Mouse (Mus musculus) Muller cell, postnatal 12 days (primary cell): ENCODE data around the gene Med31.

Source experiments
- DNase-seq: peaks from one replicate; pipeline ENCODE4 v3.0.0-alpha.2; 2015; ENCODE audit errors: inconsistent ontology term

The Med31 gene

DNA sequence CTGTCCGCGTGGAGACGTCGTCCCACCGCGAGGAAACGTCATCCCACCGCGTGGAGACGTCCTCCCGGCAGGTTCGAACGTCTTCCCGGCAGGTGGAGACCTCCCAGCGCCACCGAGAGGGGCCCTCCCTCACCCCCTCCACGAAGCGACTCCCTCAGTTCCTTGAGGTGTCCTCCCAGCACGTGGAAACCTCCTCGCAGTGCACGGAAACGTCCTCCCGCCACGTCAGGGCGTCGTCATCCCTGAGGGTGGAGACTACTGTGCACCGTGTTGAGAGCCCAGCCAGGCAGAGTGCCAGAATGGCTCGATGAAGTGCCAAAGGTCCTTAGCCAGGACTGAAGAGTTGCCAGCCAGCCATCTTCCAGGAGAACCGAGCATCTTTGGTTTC is at the start of gene Med31:
Gene Med31 (minus strand): TSS at position 183 of the 388 bp plus-strand sequence.
- DNase-seq: peak; percentile 79

DNA sequence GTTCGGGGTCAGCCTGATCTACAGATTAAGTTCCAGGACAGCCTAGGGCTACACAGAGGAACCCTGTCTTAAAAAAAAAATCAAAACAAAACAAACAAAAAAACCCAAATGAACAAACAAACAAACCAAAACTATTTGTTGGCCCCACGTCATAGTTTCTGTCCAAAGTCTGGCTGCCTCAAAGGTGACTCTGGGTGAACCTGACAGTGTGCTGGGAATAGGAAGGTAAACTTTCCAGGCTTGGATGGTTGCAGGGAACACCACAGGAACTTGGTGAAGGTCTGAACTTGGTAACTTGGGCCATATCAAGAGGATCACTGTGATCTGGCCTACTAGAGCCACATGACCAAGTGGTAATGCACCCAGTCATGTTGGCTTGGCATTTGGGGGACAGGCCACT is 41.0 kb upstream of the Med31 start:
- no peak for DNase-seq

DNA sequence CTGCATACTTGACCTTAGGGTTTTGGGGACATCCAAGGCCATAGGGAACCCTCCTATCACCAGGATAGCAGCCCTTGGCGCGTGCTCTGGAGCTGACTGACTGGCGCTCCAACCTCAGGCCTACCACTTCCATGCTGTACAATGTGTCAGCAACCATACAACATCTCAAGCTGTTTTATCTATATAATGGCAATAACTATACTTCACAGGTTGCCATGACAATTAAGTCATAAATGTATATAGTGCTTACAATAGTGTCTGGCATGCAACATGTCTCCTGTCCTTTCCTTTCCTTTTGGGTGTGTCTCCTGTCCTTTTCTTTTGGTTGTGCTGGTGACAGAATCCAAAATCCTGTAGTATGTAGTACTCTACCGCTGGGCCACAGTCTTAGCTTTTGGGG is 40.2 kb upstream of the Med31 start:
- no peak for DNase-seq

DNA sequence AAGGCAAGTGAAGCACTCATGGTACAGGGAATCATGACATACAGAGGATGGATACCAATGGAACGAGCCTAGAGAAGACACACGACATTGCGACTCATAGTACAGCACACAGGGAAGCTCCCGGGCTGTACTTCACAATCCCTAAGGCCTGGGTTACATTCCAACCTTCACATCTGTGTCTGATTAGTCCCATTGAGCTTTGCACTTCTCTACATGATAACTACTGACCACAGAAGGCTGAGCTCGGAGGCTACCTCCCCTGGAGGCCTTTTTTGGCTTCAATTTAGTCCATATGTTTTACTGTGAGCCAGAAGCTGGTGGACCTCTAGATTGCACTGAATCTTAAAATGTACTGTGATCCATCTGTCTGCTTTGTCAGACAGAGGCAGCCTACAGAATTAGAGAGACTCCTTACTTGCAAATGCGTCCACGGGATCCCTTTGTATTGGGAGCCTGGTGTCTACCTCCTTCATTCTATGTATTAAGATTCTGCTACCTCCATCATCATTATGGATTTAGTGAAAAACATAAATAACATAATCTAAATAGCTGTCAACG is 29.9 kb upstream of the Med31 start:
- no peak for DNase-seq

DNA sequence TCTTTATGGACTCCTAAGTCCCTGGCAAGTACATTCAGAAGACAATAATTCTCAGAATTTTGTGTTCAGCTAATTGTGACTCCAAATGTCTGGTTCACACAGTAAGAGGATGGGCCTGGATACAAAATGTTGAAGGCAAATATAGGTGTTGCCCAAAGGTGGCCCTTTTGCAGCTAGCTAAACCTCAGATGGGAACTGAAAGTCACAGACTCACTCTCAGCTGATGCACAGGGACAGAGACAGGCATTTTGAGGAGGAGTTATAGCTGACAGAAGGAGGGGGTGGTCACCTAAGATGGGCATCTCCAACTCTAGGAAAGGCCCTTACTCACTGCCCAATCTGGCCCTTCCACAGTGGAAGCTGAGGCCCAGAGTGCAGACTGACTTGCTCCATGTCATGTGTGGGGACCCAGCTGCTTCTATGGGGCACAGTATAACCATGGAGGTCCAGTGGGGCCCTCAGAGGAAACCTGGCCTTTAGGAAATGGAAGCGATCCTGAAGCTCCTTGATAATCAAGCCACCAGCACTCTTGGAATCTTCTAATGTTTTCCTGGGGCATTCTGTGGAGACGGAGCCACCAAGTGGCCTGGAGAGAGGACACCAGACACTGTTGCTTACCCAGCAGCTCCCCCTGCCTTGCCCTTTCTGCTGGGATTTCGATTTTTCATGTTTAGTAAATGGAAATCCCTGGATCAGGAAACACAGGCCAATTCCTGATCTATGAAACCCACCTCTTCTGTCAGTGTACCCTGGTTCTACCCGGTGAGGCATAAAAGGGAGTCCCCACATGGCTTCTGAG is 24.9 kb upstream of the Med31 start:
- no peak for DNase-seq

DNA sequence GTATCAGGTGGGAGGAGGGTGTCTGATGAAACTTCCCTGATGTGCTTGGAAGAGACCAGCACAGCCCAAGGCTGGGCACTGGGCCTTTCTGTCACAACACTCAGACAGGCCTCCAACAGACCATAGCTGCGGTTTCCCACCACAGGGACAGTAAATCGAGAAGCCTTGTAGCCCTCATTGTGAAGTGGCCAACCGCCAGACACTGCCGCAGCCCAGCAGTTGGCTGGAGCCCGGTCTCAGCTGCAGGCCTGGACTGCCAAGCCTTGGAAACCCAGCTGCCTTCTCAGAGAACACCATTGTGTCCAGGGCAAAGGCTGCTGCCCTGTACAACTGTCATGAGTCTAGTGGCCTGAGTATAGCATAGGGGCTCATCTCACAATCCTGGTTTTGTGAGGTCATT is 18.6 kb upstream of the Med31 start:
- peak; percentile 92 for DNase-seq

DNA sequence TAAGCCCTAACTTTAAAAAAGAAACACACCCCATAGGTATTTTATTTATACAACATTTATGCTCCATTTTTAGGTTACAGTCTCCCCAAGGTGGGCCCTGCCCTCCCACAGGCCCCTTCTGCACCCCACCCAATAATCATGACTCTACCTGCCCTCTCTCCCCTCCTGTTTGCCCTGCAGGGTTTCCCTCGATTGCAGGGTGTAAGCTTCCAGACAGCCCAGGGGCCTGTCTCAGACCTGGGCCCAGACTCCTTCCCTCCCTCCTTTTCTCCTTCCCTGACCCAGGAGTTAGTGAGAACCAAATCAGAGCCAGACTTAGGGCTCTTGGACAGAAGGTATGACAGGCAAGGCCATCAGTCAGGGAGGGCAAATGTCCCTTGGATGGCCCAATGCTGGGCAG is 17.6 kb upstream of the Med31 start:
- DNase-seq: no peak

DNA sequence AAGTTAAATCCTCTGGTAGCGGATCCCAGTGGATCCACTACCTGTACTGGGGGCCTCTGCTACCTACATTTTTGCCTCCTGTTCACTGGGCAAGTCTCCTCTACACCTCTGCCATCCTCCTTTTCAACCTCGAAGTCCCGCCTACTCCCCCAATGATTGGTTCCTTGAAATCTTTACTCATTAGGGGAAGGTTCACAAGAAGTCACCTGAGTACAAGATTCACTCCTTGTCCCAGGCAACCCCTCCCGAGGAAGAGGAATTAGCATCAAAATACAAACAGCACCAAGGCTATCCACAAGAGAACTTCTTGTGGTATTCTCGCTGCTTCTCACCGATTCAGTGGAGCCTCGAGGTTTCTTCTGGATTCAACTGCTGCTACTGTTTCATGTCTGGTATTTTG is 16.7 kb upstream of the Med31 start:
- no peak for DNase-seq

DNA sequence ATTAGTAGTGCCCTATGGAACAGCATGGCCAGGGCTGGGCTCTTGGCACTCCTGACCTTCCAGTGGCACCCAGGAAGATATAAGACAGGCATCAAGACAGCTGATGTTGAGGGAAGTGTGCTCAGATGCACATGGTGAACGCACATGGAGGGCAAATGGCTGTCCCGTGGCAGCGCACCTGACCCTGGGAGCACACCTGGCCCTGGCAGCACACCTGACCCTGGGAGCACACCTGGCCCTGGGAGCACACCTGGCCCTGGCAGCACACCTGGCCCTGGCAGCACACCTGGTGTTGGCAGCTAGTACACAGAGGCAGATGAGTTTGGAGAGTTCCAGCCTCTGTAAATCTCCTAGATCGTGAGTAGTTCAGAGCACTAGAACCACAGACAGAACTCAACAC is 13.1 kb upstream of the Med31 start:
- no peak for DNase-seq

DNA sequence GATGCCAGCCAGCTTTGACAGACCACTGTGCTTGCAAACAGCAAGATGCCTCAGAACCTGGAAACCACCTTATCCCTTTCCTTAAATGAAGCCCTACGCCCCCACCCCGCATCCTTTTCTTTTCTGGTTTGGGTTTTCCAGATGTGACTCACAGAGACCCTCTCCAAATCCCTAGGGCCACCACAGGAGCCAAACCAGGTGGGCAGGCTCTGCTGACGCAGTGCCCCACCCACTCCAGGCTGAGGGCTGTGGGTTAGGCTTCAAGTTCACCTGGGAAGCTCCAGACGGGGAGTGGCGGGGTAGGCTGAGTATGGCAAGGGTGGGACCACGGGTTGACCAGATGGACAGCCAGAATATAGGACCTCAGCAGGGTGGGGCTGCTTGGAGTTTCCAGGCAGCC is 11.5 kb upstream of the Med31 start:
- no peak for DNase-seq

DNA sequence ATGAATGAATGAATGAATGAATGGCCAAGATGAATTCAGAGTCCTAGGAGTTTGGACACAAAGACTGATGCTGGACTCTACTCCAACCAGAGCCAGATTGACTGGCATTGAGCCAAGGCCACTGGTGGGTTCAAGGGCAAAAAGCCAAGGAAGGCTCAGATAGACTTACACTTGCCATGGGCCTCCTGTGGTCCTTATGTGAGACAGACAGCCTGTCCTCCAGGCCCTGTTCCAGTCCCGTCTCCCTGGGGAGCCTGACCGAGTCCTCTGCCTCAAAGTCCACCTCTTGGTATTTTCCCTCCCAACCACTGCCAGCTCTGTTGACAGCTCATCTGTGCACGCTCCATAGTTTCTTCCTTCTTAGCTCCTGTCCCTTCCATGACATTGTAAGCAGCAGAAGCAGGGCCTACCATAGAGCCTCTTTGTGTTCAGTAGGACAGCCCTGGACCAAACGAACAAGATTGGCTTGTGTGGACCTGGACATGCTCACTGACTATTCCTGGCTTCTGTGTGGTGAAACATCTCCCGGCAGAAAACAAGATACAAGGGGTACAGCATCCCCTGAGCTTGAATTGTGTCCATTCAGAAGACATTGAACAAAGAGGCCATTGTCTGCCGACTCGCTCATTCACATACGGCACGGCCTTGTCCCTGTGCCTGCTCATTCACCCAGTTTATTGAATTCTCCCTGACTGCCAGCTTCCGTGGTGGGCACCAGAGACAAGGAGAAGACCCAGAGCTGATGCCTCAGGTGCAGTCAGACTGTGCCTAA is 10.8 kb upstream of the Med31 start:
- peak; percentile 89 for DNase-seq

DNA sequence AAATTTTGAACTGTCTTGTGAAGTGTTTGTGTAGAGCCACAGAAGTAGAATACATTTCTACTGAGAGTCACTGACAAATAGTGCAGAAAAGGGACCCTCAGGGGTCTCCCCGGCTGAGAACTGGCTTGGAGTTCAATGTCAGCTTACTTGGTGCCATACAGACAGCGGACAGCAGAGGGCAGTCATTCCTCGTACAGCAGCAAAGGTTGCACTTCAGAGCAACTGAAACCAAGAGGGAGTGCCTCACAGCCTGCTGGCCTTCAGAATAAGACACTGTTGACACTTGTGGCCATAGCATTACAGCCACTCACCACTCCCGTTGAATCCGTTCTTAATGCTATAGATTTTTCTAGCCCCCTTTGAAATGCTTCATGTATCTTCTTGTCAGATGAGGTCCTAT is 9.5 kb upstream of the Med31 start:
- DNase-seq: peak; percentile 70

DNA sequence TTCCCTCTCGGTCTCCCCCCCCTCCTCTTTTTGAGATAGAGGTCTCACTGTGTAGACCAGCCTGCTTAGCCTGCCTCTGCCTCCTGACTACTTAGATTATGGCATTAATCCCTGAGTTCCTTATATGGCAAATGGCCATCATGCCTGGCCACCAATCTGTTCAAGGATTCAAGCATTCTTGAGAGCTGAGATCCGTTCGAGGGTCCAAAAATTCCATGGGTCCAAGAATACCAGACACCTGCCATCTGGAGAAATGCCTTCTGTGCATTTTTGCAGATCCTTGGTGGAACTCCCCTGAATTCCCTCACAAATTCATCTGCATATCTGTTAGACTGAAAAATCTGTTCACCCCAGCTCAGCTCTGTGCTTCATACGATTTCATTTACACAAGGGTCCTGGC is 8.0 kb upstream of the Med31 start:
- no peak for DNase-seq

DNA sequence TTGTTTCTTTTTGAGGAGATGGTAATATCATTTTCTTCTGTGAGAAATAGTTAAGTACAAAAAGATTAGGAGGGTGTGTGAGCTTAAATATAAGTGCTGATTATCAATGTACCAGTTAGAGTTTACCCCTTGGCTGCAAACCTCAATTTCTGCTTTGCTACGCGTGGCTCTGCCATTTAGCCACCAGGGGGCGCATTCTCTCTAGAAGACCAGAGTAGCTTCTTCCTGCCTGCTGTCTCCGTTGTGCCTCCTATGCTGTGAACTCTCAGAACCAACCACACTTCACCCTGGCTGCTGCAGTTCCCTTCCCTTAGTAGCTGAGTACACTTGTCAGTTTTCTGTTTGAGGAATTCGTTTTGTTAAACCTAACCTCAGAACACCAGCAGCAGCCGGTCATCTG is 5.9 kb upstream of the Med31 start:
- peak; percentile 55 for DNase-seq

DNA sequence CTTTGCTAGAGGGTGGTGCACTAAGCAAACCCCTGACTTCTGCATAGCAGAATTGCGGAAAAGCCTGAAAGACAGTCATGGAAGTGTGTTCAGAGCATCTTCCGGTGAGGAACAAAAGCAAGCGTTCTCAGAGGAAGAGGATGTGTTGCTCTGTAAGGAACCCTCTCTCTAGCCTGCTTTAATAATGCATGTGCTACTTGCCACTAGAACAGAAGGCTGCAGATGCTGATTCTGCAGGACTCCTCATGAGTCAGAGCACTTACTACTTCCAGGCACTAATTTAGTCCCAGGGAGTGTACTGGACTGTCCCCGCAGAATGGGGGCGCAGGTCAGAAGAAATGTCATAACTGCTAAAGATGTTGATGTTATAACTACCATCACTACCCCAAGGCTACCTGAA is 1.7 kb upstream of the Med31 start:
- no peak for DNase-seq

DNA sequence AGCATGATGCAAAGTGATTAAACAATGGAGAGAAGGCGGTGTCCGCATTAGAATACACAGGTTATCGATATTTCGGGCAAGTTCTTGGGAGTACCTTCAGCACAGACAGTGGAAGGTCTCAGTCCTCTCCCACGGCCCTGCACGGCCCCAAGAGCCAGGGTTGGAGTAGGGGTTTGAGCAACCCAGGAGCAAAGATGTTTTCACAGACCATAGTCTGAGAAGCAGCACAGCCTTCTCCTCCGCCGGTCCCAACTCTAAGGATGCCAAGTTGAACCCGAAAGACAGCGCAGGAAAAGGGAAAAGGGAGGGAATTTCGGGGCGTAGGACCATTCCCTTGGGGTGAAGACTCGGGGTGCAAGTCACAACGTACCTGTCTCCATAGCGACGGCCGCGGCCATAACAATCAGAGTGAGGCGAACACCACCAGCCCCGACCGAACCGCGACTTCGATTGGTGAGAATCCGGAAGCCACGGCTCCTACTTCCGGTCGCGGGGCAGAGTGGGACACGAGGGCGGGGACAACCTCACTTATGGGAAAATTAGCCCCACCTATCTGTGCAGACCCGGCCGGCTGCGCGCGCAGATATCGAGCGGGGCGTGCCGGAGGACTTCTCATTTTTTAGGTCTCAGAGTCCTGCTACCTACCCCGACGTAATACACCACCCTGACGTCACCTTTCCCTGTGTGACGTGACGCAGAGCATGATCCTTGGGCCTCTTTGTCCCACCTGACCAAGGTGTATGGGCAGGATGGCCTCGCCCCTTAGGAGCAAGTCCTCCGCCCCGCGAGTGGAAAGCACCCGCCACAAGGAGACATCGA is 592 bp downstream of the Med31 start:
- DNase-seq: peak; percentile 98

DNA sequence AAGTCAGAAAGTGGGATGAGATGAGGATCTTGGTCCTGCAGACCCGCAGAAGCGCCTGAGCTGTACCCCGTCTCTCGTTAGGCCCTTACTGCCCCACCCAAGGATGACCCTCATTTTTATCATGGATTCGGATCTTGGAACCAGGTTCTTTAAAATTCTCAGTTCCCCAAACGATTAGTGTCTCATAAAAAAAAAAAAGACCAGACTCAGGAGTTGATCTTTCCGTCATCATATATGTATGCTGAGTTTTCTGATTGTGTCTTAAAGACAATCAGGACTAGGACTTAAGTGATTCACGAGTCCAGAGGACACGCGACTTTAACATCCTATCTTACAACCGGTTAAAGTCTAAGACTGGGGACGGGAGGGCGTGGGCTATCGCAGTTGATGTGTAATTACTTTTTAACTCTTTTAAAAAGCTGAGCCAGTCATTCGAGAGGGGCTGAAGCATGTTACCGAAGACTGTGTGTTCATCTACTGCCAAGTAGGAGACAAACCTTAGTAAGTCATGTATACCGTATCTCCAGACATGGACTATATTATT is 7.5 kb downstream of the Med31 start:
- no peak for DNase-seq

DNA sequence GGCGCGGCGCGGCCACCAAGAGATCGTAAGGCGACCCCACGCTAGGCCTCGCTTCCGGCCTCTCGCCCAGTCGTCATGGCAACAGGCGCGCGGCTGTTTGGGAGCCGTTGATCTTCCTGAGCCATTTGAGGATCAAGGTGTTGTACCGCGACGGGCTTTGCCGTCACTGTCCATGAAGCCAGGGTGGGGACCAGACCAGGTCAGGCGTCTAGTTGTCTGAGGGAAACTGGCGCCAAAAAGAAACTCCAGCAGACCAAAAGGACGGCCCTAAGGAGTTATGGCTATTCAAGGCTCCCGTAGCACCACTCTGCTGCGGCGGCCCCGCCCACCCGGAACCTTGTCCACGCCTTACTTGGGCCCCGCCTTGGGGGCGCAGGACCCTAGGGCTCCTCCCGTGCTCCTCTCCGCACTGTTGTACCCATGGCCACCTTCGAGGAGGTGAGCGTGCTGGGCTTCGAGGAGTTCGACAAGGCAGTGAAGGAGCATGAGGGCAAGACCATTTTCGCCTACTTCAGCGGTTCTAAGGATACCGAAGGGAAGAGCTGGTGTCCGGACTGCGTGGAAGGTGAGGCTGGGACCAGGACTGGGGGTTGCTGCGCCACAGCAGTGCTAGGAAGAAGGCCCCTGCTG is 8.1 kb downstream of the Med31 start, which contains the start of the genes 4933427D14Rik and Txndc17:
Gene 4933427D14Rik (minus strand): TSS at position 256 of the 630 bp plus-strand sequence.
Gene Txndc17 (plus strand): TSS at position 344 of the 630 bp plus-strand sequence.
- DNase-seq: peak; percentile 93

DNA sequence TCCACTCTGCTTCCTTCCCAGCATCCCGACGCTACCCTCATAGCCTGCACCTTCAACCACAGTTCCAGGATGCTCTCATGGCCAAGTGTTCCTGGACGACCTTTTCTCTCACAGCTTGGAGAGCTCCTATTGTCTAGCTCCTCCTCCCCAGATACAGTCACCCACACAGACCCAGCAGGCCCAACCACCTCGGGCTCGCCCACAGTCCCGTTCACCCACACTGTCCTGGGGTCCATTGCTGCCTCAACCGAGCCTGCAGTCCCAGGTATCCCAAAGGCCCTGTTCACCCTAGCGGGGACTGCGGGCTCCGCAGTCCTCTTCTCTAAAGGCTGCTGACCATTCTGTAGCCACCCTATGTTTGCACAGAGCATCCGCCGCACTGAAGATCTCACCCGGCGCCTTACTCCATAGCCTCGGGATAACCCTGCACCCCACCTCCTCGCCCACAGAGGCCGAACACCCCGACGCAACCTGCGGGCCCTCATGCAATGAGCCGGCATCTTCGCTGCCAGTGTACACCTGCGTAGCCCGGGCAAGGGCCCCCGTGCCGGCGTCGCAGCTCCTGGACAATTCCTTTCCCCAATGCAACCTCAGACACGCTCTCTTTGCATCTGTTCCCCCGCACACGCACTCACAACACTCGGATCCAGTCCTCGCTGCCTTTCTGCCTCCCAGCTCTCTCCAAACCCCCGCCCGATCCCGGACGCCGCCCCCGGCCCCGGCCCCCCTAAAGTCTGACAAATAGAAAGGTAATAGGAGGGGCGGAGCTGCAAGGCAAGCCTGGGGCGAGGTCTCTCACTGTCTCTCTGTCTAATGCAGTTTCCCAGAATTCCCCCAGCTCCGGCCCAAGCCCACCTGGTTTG is 8.8 kb downstream of the Med31 start, which contains the start of gene Gm43951:
Gene Gm43951 (minus strand): TSS at position 500 of the 863 bp plus-strand sequence.
- peak; percentile 25 for DNase-seq

DNA sequence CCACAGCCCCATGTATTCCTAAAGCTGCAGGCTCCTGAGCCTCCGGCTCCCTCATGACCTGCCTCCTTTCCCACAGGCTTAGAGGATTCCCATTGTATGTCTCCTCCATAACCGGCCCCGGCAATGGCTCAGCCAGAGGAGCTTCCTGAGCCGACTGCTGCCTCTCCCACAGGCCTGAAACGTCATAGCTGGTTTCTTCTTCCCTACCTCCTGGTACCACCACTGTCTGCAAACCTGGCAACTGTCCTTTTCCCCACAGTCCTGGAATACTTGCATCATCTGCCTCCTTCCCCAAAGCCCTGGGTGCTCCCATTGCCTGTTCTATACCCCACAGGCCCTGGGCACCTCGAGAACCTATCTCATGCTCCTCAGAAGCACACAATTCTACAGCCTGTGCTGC is 10.1 kb downstream of the Med31 start:
- no peak for DNase-seq
